Mouse (Mus musculus) heart, adult 2 months (tissue): Measurements from ENCODE around the gene Nrf1. TPM values are rescaled to one million over a fixed set of nuclear protein-coding genes. Genes with fewer than 3 reads are reported as not detected.
A peak's percentile ranks its signal among the peaks of the same experiment; 100 is the strongest.

Experiments used
- DNase-seq, 2 experiments: peaks; one replicate each; pipeline ENCODE4 v3.0.0; 2021
- H3K27ac ChIP-seq: fragments of 200-600 bp; 2 replicates; pipeline ENCODE4 v1.8.1; 2022
- H3K27me3 ChIP-seq: fragments of 200-500 bp; 2 replicates; pipeline ENCODE4 v1.6.1; 2012; ENCODE audit warnings: mild to moderate bottlenecking, low read length, inconsistent platforms, mixed read lengths; ENCODE audit not compliant: control insufficient read depth, insufficient read depth
- H3K36me3 ChIP-seq: fragments of 200-500 bp; 2 replicates; pipeline ENCODE4 v1.6.1; 2012; ENCODE audit warnings: low read length, inconsistent platforms; ENCODE audit not compliant: control insufficient read depth, insufficient read depth
- H3K4me1 ChIP-seq: fragments of 200-500 bp; 2 replicates; pipeline ENCODE4 v1.6.1; 2011; ENCODE audit warnings: low read length; ENCODE audit not compliant: control insufficient read depth, insufficient read depth
- H3K4me3 ChIP-seq: fragments of 200-600 bp; 2 replicates; pipeline ENCODE4 v1.8.1; 2022
- H3K79me2 ChIP-seq: fragments of 200-500 bp; replicated peaks from 2 replicates; pipeline ENCODE4 v1.6.1; 2012; ENCODE audit warnings: mild to moderate bottlenecking, inconsistent platforms, low read length, moderate library complexity, mixed read lengths; ENCODE audit not compliant: control insufficient read depth, insufficient read depth
- H3K9ac ChIP-seq: fragments of 200-500 bp; 2 replicates; pipeline ENCODE4 v1.6.1; 2012; ENCODE audit warnings: low read depth, mild to moderate bottlenecking, control low read depth, inconsistent platforms, low read length, mixed read lengths
- CTCF ChIP-seq: fragments of 200-600 bp; IDR thresholded peaks from 2 replicates; pipeline ENCODE4 v1.8.1; 2022; ENCODE audit warnings: antibody characterized with exemption, mild to moderate bottlenecking, moderate library complexity
- EP300 ChIP-seq: fragments of 200-500 bp; IDR thresholded peaks from 2 replicates; pipeline ENCODE4 v1.6.1; 2011; ENCODE audit warnings: low read depth, low read length, control low read depth; ENCODE audit not compliant: insufficient read depth
- POLR2A ChIP-seq: fragments of 200-500 bp; IDR thresholded peaks from 2 replicates; pipeline ENCODE4 v1.6.1; 2011; ENCODE audit warnings: mild to moderate bottlenecking, low read depth, low read length, control low read depth; ENCODE audit not compliant: insufficient read depth
- WGBS: fragments of 180-500 bp; shearing (Covaris S2); methylation state at CpG from one replicate; pipeline ENCODE4 v1.1.7; 2018; 5-methylcytosine and 5-hydroxymethylcytosine counted together
- intact Hi-C: fragments of 180-260 bp; cut with DNase I; formaldehyde crosslinking; loops from one replicate; pipeline ENCODE4 v1.15.1; 2025
- polyA plus RNA-seq: library from polyadenylated mRNA; depleted of rRNA; stranded (reverse); fragments of >200 nt; gene quantifications from 2 replicates; pipeline ENCODE4 v1.2.3, GENCODE M21; 2012
- total RNA-seq, 2 experiments: library from RNA; stranded (reverse); gene quantifications; 2 replicates each; pipeline ENCODE4 v1.2.3; 2021

Nrf1 gene
- total and polyA plus RNA-seq, 3 experiments: 12.7 to 13.9 (median 12.8) TPM

DNA sequence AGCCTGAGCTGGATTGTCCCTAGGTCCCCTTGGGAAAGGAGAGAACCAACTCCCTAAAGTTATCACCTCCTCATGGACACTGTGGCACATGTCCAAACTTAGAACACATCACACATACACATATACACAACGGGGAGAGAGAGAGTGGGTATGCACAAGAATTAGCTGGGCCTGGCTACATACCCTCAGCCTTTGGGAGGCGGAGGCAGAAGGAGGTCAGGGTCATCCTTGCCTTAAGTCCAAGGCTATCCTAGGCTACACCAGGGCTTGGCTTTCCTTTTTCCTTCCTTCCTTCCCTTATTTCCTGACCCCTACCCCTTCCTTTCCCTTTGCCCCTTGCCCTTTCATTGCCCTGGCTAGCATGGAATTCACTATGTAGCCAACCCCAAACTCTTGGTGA, 14.8 kb downstream of the Nrf1 start:
- no peak for DNase-seq
- H3K36me3 ChIP-seq: no peaks in the 10 kb centered on the region
- H3K27me3 ChIP-seq: no peaks in the 10 kb centered on the region
- peaks cover 8% of the 10 kb centered on the region for H3K79me2 ChIP-seq
- no peaks in the 10 kb centered on the region for H3K4me1 ChIP-seq
- no peak overlapping the region for H3K27ac ChIP-seq
- WGBS: 87% methylated on average over 2 of the region's 2 CpGs
- intact Hi-C loops: no loop called here
- no peak overlapping the region for H3K4me3 ChIP-seq
- no peak for TF ChIP-seq EP300
- no peak for TF ChIP-seq POLR2A
- TF ChIP-seq CTCF: no peak
- no peak overlapping the region for H3K9ac ChIP-seq

DNA sequence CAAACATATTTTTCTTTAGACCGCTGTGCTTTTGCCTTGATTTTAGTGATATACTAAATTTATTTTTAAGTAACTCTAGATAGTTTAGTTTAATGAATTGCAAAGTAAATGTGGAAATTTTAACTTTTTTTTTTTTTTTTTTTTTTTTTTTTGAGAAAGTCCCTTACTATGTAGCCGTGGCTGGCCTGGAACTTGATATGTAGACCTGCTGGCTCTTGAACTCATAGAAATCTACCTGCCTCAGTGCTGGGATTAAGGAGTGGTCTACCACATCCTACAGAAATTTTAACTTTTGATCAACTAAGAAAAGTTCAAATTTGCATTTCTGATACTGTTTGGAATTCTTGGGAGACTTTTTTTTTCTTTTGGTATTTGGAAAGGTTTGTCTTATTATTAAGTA, 17.6 kb downstream of the Nrf1 start:
- no peaks in the 10 kb centered on the region for H3K4me1 ChIP-seq
- H3K79me2 ChIP-seq: peaks cover 7% of the 10 kb centered on the region
- 84% methylated on average over 2 of the region's 2 CpGs for WGBS
- intact Hi-C loops: no loop called here
- no peak for DNase-seq
- TF ChIP-seq CTCF (no peak), EP300 (no peak), POLR2A (no peak)
- no peak overlapping the region for H3K9ac ChIP-seq
- H3K4me3 ChIP-seq: no peak overlapping the region
- H3K36me3 ChIP-seq: no peaks in the 10 kb centered on the region
- no peaks in the 10 kb centered on the region for H3K27me3 ChIP-seq
- no peak overlapping the region for H3K27ac ChIP-seq

DNA sequence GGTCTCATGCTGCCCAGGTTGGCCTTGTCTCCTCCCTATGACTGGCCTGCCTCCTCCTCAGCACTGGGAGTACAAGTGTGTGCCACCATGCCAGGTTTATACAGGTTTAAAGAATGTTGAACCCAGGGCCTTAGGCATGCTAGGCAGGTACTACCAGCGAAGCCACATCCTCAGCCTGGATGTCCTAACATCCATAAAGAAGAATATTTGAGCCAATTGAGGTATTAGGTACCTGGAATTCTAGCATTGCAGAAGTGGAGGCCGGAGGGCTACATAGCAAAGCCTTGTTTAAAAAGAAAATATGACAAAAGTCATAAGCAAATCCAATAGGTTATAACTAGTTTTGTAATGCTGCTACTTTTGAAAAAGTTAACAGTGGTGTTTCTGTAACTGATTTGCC, 19.0 kb downstream of the Nrf1 start:
- Histone ChIP-seq H3K27me3 (no peaks in the 10 kb centered on the region), H3K9ac (no peak overlapping the region), H3K27ac (no peak overlapping the region), H3K4me3 (no peak overlapping the region), H3K36me3 (no peaks in the 10 kb centered on the region), H3K79me2 (peaks cover 3% of the 10 kb centered on the region; the same call in 1 of the 2 replicates), H3K4me1 (no peaks in the 10 kb centered on the region)
- DNase-seq: no peak
- TF ChIP-seq EP300 (no peak), CTCF (no peak), POLR2A (no peak)
- 96% methylated on average over 2 of the region's 2 CpGs for WGBS
- intact Hi-C loops: no loop called here

DNA sequence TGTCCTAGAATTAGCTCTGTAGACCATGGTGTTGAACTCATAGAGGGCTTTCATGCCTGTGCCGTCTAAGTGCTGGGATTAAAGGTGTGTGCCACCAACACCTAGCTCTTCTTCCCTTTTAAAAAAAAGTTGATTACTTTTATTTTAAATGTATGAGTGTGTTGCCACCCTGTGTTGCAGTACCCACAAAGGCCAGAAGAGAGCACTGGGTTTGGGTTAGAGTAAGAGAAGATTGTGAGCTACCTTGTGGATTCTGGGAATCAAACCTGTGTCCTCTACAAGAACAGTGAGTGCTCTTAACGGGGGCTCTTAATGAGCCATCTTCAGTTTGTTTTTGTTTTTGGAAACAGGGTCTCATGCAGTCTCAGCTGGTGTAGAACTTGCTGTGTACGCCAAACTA, 24.7 kb downstream of the Nrf1 start:
- Histone ChIP-seq H3K27me3 (no peaks in the 10 kb centered on the region), H3K9ac (no peak overlapping the region), H3K4me3 (no peak overlapping the region), H3K79me2 (peaks cover 6% of the 10 kb centered on the region; the same call in 1 of the 2 replicates), H3K36me3 (no peaks in the 10 kb centered on the region; the same call in 1 of the 2 replicates), H3K4me1 (peaks cover 4% of the 10 kb centered on the region; the same call in 1 of the 2 replicates), H3K27ac (no peak overlapping the region)
- intact Hi-C loops: no loop called here
- no peak for DNase-seq
- WGBS: 92% methylated on average over 3 of the region's 3 CpGs
- TF ChIP-seq CTCF (peak; percentile 41), POLR2A (no peak), EP300 (no peak)

DNA sequence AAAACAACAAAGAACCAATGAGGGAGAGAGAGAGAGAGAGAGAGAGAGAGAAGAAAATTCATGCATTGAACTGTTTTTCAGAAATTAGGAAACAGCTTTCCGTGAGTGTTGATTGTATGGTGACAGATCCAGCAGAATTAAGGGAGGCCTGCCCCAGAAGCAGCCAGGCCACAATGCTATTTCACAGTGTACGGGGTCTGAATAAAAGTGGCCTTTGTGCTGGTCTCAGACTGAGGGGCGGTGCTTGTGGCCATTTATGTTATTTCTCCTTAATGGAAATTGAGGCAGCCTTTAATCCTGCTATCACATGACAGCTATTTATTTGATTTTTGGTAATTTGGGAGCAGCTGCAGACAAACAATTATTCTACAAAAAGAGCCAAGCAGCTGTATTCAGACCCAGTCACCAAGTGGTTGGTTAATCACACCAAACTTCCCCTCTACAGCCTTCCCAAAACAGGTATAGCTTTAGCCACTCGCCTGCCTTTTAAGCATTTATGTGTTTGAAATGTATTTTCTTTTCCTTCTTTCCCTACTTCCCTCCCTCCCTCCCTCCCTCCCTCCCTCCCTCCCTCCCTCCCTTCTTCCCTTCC, 31.2 kb downstream of the Nrf1 start:
- intact Hi-C loops: loop anchor here (2.0 kb wide), 1 partner anchor 312 kb away; no protein-coding TSS in a partner anchor
- H3K27ac ChIP-seq: no peak overlapping the region
- WGBS: 94% methylated on average over 4 of the region's 4 CpGs

DNA sequence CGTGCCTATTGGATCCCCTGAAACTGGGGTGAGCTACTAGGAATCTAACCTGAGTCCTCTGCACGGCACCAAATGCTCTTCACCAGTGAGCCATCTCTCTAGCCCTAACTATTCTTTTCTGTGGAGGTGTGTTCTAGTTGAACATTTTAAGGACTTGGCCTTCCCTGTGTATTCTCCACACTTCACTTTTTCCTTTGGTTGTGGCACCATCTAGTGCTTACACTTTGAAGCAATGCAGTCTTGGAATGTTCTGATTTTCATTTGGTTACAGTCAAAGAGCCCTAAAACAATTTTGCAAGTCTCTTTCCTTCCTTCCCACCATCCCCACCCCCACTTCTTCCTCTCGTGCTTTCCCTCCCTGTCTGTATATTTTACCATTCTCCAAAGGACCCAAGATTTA, 33.6 kb downstream of the Nrf1 start:
- H3K79me2 ChIP-seq: 0 out of 2 replicates have a peak, but pooled peaks cover 1% of the 10 kb centered on the region
- H3K4me3 ChIP-seq: no peak overlapping the region
- intact Hi-C loops: loop anchor here (1.0 to 5.0 kb wide), 3 partner anchors 228 to 369 kb away; no protein-coding TSS in a partner anchor
- no peaks in the 10 kb centered on the region; the same call in 1 of the 2 replicates for H3K36me3 ChIP-seq
- H3K4me1 ChIP-seq: peaks cover 3% of the 10 kb centered on the region; the same call in 1 of the 2 replicates
- 64% methylated on average over 3 of the region's 3 CpGs for WGBS
- H3K27me3 ChIP-seq: no peaks in the 10 kb centered on the region
- H3K27ac ChIP-seq: no peak overlapping the region
- TF ChIP-seq CTCF: peak; percentile 71
- TF ChIP-seq POLR2A: no peak
- no peak for TF ChIP-seq EP300
- no peak overlapping the region for H3K9ac ChIP-seq
- no peak for DNase-seq

More for the DNA sequence above, 31.2 kb downstream of the Nrf1 start:
- no peak for DNase-seq
- peaks cover 4% of the 10 kb centered on the region; the same call in 1 of the 2 replicates for H3K79me2 ChIP-seq
- H3K36me3 ChIP-seq: no peaks in the 10 kb centered on the region; the same call in 1 of the 2 replicates
- H3K4me3 ChIP-seq: no peak overlapping the region
- peaks cover 4% of the 10 kb centered on the region; the same call in 1 of the 2 replicates for H3K4me1 ChIP-seq
- no peak for TF ChIP-seq CTCF
- no peak for TF ChIP-seq POLR2A
- no peak for TF ChIP-seq EP300
- no peak overlapping the region for H3K9ac ChIP-seq
- H3K27me3 ChIP-seq: no peaks in the 10 kb centered on the region
